Mouse (Mus musculus) megakaryocyte, embryonic 14.5 days (primary cell): ENCODE measurements at regions not wholly inside any gene's neighbourhood (a gene's known extent, or its start where the extent isn't known, plus 50 kb on each side); places are given as distances from the start of the nearest gene placed in this dataset.
A peak's percentile ranks its signal among the peaks of the same experiment; 100 is the strongest.

ENCODE experiments used
- H3K27me3 ChIP-seq: replicated peaks from 2 replicates; pipeline ENCODE3; 2012; ENCODE audit warnings: inconsistent platforms
- H3K36me3 ChIP-seq: replicated peaks from 2 replicates; pipeline ENCODE3; 2012; ENCODE audit warnings: low read length, inconsistent platforms, mixed read lengths
- H3K4me1 ChIP-seq: 2 replicates; pipeline ENCODE4 v1.6.1; 2012; ENCODE audit warnings: inconsistent platforms
- H3K4me3 ChIP-seq: replicated peaks from 2 replicates; pipeline ENCODE3; 2012; ENCODE audit warnings: moderate library complexity, mild to moderate bottlenecking, inconsistent platforms
- H3K9me3 ChIP-seq: 2 replicates; pipeline ENCODE4 v1.6.1; 2012; ENCODE audit warnings: inconsistent platforms
- FLI1 ChIP-seq: IDR thresholded peaks from 2 replicates; pipeline ENCODE4 v1.6.1; 2012; ENCODE audit warnings: low read length, inconsistent platforms, mixed read lengths
- GATA1 ChIP-seq: IDR thresholded peaks from 3 replicates; pipeline ENCODE4 v1.6.1; 2012; ENCODE audit warnings: mixed read lengths, low read length, inconsistent platforms, borderline replicate concordance

DNA sequence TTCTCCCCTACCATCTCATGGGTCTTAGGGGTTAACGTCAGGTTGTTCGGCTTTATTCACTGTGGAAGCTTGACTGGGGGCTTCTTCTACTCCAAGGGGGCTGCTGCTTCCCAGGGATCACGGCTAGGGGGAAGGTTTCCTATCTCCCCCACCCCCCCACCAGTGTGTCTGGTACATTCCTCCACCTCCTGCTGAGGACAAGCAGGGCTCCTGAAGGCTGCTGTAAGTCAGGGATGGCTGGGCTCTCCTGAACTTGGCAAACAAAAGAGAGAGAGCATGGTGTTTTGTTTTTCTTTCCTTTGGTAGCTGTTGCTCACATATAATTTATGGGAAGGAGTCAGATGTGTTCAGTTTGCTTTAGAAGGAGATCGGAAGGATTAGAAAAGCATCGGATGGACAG, 54.7 kb upstream of the Commd3 start:
- Histone ChIP-seq H3K4me3 (no peak overlapping the region), H3K27me3 (peaks cover 9% of the 10 kb centered on the region)

GRCm38 (mm10) chr2:18609868-18610185, 62.4 kb upstream of the Commd3 start:
- Histone ChIP-seq H3K36me3 (no peaks in the 10 kb centered on the region), H3K9me3 (0 out of 2 replicates have a peak, but pooled peaks cover 4% of the 10 kb centered on the region), H3K4me1 (peaks cover 20% of the 10 kb centered on the region), H3K4me3 (peak overlapping the region; percentile 91), H3K27me3 (peaks cover 21% of the 10 kb centered on the region)
- TF ChIP-seq GATA1 (no peak), FLI1 (no peak)

More for the DNA sequence above, 54.7 kb upstream of the Commd3 start:
- H3K36me3 ChIP-seq = no peaks in the 10 kb centered on the region
- no peaks in the 10 kb centered on the region for H3K9me3 ChIP-seq
- TF ChIP-seq FLI1 (no peak), GATA1 (no peak)
- H3K4me1 ChIP-seq = no peaks in the 10 kb centered on the region

DNA sequence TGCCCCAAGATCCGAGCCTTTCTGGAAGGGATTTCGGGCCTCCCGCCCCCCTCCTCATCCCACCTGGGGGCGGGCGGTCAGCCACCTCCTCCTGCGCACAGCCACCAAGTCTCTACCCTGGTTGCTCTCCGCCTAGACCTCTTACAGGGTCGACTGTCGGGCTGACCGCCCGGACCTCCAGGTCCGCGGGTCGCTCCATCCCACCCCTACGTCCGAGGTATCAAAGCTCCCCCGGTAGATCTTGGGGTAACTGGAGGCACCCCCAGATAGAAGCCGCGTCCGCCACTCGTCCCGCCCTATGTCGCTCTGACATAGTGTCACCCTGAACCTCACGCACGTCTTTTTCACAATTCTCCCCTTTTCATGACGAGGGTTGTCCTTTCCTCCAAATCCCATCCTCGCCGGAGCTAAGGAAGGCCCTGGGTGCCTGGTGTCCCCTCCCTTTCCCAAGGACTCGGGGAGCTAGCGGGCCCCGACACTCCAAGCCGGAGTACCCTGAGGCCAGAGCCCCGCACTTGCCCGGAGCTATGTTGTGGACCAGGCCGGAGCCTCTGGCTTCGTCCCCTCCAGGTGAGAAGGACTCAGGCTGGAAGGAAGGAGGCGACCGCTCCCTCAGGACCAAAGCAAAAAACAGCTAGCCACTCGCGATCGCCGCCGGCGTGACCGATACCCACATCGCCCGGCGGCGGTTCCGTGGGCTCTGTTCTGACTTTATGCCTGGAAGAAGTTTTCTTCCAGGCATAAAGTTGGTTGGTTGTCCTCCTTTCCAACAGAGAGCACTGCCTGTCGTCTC, 62.9 kb upstream of the Commd3 start:
- no peaks in the 10 kb centered on the region for H3K36me3 ChIP-seq
- TF ChIP-seq GATA1 = no peak
- TF ChIP-seq FLI1 = no peak
- H3K4me1 ChIP-seq = peaks cover 20% of the 10 kb centered on the region
- H3K27me3 ChIP-seq = peaks cover 22% of the 10 kb centered on the region
- 0 out of 2 replicates have a peak, but pooled peaks cover 4% of the 10 kb centered on the region for H3K9me3 ChIP-seq
- H3K4me3 ChIP-seq = peak overlapping the region; percentile 91

- Histone ChIP-seq H3K9me3 (0 out of 2 replicates have a peak, but pooled peaks cover 4% of the 10 kb centered on the region), H3K4me3 (peak overlapping the region; percentile 91), H3K27me3 (peaks cover 24% of the 10 kb centered on the region), H3K36me3 (no peaks in the 10 kb centered on the region), H3K4me1 (peaks cover 20% of the 10 kb centered on the region)
- TF ChIP-seq GATA1 = no peak
- TF ChIP-seq FLI1 = no peak
Observed at GRCm38 (mm10) chr2:18608260-18609074, 63.7 kb upstream of the Commd3 start.

GRCm38 (mm10) chr2:18607586-18608259, 64.5 kb upstream of the Commd3 start:
- peaks cover 20% of the 10 kb centered on the region for H3K4me1 ChIP-seq
- 0 out of 2 replicates have a peak, but pooled peaks cover 4% of the 10 kb centered on the region for H3K9me3 ChIP-seq
- TF ChIP-seq GATA1 (no peak), FLI1 (no peak)
- H3K36me3 ChIP-seq = no peaks in the 10 kb centered on the region
- peak overlapping the region; percentile 91 for H3K4me3 ChIP-seq
- peaks cover 24% of the 10 kb centered on the region for H3K27me3 ChIP-seq

GRCm38 (mm10) chr2:18607088-18607487, 65.1 kb upstream of the Commd3 start:
- Histone ChIP-seq H3K4me3 (peak overlapping the region; percentile 91), H3K4me1 (peaks cover 20% of the 10 kb centered on the region), H3K9me3 (0 out of 2 replicates have a peak, but pooled peaks cover 4% of the 10 kb centered on the region), H3K36me3 (no peaks in the 10 kb centered on the region), H3K27me3 (peaks cover 24% of the 10 kb centered on the region)
- no peak for TF ChIP-seq FLI1
- no peak for TF ChIP-seq GATA1

DNA sequence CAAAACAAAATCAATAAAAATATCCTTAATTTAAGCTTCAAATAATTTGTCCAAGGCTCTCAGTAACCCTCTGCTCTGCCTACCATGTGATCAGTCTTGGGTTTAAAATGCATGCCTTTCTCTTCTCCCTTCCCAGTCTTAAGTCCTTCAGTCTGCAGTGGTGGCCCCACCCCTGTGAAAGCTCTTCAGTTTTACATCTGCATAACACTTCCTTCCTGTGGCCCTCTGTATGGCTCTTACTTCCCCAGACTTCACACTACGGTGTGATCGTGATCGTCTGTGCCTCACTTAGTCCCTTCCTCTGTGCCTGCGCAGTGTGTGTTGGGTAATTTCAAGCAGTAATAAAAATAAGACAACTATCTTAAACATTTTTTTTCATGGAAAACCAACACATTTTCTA, 80.0 kb upstream of the Commd3 start:
- Histone ChIP-seq H3K4me1 (peaks cover 10% of the 10 kb centered on the region), H3K36me3 (no peaks in the 10 kb centered on the region), H3K9me3 (no peaks in the 10 kb centered on the region), H3K27me3 (no peaks in the 10 kb centered on the region), H3K4me3 (no peak overlapping the region)
- TF ChIP-seq FLI1 = no peak
- no peak for TF ChIP-seq GATA1

DNA sequence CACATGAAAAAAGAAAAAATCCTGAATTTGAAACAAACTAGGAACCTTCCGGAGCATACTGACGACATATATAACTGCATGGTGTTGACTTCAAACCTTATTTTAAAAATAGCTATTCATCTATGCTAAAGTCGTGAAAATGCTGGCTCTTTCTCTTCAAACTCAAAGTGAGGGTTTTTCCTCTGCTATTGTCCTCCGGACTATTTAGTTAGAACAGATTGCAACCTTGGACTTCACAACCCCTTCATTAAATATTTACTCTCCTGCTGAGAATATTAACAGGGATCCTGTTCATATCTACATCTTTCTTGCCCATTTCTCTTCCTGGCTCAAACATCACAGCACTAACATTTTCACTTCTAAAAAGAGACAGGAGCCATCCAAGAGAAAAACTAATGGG, 84.0 kb upstream of the Commd3 start:
- Histone ChIP-seq H3K4me1 (peaks cover 19% of the 10 kb centered on the region), H3K27me3 (no peaks in the 10 kb centered on the region), H3K36me3 (no peaks in the 10 kb centered on the region), H3K4me3 (peak overlapping the region; percentile 92), H3K9me3 (no peaks in the 10 kb centered on the region)
- TF ChIP-seq FLI1 (no peak), GATA1 (no peak)

DNA sequence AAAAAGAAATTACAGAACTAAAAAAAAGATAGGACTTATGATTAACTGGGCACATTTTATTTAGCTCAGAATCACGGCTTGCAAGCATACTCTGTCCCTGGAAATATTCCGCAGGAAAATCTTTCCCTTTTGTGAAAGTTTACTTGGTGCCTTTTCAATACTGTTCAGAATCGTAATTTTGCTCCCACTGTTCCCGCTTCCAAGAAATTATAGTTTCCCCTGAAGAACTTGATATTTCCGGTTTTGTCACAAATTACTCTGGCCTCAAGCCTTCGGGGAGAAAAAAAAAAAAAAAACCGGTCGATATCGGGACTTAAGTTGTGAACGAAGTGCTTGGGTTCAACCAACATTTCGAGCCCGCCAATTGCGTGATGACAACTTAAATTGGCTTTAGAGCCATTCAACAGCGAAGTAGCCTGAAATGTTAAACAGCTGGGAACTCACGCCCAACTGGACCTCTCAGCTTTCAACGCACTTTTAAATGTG, 84.4 kb upstream of the Commd3 start:
- H3K36me3 ChIP-seq = no peaks in the 10 kb centered on the region
- H3K4me1 ChIP-seq = peaks cover 23% of the 10 kb centered on the region
- no peaks in the 10 kb centered on the region for H3K9me3 ChIP-seq
- H3K27me3 ChIP-seq = no peaks in the 10 kb centered on the region
- peak overlapping the region; percentile 92 for H3K4me3 ChIP-seq
- no peak for TF ChIP-seq GATA1
- TF ChIP-seq FLI1 = no peak
